Mouse (Mus musculus): ENCODE results near the gene 1700029I15Rik. TPM values are rescaled to one million over a fixed set of nuclear protein-coding genes. Genes with fewer than 3 reads are reported as not detected.

Gene 1700029I15Rik
- polyA plus RNA-seq, 1 experiment from 2014 or later: 4.0 TPM

- no peak overlapping the region for H3K27ac ChIP-seq
- peaks cover 23% of the 10 kb centered on the region; the same call in 1 of the 2 replicates for H3K4me1 ChIP-seq
- H3K4me2 ChIP-seq: no peak overlapping the region
- peaks cover 86% of the 10 kb centered on the region for H3K36me3 ChIP-seq
- H3K9me3 ChIP-seq: no peaks in the 10 kb centered on the region
- no peak overlapping the region for H3K4me3 ChIP-seq
- no peaks in the 10 kb centered on the region for H3K27me3 ChIP-seq
- 76% methylated on average over 10 of the region's 10 CpGs for WGBS
- ATAC-seq (ENCODE audit: insufficient number of reproducible peaks, insufficient read depth, low FRiP score, low TSS enrichment, low read depth): no peak
- H3K9ac ChIP-seq: no peak overlapping the region
Measured at GRCm38 (mm10) chr2:92422388-92423135, 40.2 kb downstream of the 1700029I15Rik start.

- Histone ChIP-seq H3K9ac (no peak overlapping the region), H3K36me3 (peaks cover 81% of the 10 kb centered on the region), H3K4me2 (no peak overlapping the region), H3K27ac (no peak overlapping the region), H3K4me3 (no peak overlapping the region), H3K9me3 (no peaks in the 10 kb centered on the region), H3K4me1 (peaks cover 27% of the 10 kb centered on the region), H3K27me3 (no peaks in the 10 kb centered on the region)
- no peak for ATAC-seq (ENCODE audit: insufficient number of reproducible peaks, insufficient read depth, low FRiP score, low TSS enrichment, low read depth)
- 90% methylated on average over 9 of the region's 9 CpGs for WGBS
Measured at GRCm38 (mm10) chr2:92423156-92423555, 40.8 kb downstream of the 1700029I15Rik start.

DNA sequence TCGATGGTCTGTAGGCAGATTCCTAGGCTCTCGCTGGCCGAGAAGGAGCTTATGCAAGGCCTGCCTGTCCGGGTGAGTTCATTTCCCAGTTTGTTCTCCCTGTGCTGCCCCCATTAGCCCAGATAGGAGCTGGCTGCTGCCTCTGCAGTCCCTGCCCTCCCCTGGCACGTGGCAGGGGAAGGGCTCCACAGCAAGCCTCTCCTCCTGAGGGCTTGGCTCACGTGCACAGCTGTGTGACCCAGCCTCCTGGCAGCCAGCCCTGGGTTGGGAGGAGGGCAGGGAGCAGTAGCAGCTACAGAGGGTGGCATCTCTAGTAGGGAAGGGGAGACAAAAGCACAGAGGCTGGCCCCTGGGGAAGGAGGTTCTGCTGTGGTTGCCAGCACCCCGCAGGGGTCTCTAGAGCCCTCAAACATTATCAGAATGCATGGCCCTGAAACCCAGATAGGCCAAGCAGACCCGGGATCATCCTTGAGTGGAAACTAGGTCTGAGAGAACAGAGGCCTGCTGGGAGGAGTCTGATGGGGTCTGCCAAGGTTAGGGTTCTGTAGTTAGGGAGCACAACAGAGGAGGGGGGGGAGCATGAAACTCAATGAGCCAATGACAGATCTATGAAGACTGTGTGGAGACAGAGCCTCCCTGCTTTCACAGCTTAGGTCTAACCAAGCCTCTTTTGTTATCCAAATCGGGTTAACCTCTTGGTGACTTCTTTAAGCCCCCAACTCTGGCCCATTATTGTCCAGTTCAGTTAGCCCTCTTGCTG, 41.5 kb downstream of the 1700029I15Rik start:
- Histone ChIP-seq H3K9me3 (no peaks in the 10 kb centered on the region), H3K27me3 (no peaks in the 10 kb centered on the region), H3K36me3 (peaks cover 74% of the 10 kb centered on the region), H3K4me1 (peaks cover 35% of the 10 kb centered on the region), H3K27ac (peak overlapping the region; percentile 58; the same call in 1 of the 2 replicates), H3K4me2 (no peak overlapping the region), H3K9ac (no peak overlapping the region), H3K4me3 (no peak overlapping the region)
- WGBS: 83% methylated on average over 9 of the region's 9 CpGs
- no peak; the same call in 1 of the 2 replicates for ATAC-seq (ENCODE audit: insufficient number of reproducible peaks, insufficient read depth, low FRiP score, low TSS enrichment, low read depth)

- H3K36me3 ChIP-seq: peaks cover 66% of the 10 kb centered on the region
Measured at GRCm38 (mm10) chr2:92424462-92425308, 42.3 kb downstream of the 1700029I15Rik start.

GRCm38 (mm10) chr2:92425366-92425765, 43.0 kb downstream of the 1700029I15Rik start:
- Histone ChIP-seq H3K4me1 (peaks cover 44% of the 10 kb centered on the region), H3K9ac (no peak overlapping the region), H3K4me2 (no peak overlapping the region), H3K27ac (peak overlapping the region; percentile 48; the same call in 1 of the 2 replicates), H3K27me3 (no peaks in the 10 kb centered on the region), H3K4me3 (no peak overlapping the region), H3K36me3 (peaks cover 59% of the 10 kb centered on the region), H3K9me3 (no peaks in the 10 kb centered on the region)
- no peak for ATAC-seq (ENCODE audit: insufficient number of reproducible peaks, insufficient read depth, low FRiP score, low TSS enrichment, low read depth)
- 94% methylated on average over 4 of the region's 4 CpGs for WGBS

More at GRCm38 (mm10) chr2:92424462-92425308, 42.3 kb downstream of the 1700029I15Rik start:
- H3K9ac ChIP-seq: no peak overlapping the region
- no peak overlapping the region for H3K4me2 ChIP-seq
- no peak overlapping the region for H3K4me3 ChIP-seq
- no peaks in the 10 kb centered on the region for H3K27me3 ChIP-seq
- no peak for ATAC-seq (ENCODE audit: insufficient number of reproducible peaks, insufficient read depth, low FRiP score, low TSS enrichment, low read depth)
- WGBS: 84% methylated on average over 9 of the region's 9 CpGs
- peaks cover 43% of the 10 kb centered on the region for H3K4me1 ChIP-seq
- no peaks in the 10 kb centered on the region for H3K9me3 ChIP-seq
- peak overlapping the region; percentile 58; the same call in 1 of the 2 replicates for H3K27ac ChIP-seq

DNA sequence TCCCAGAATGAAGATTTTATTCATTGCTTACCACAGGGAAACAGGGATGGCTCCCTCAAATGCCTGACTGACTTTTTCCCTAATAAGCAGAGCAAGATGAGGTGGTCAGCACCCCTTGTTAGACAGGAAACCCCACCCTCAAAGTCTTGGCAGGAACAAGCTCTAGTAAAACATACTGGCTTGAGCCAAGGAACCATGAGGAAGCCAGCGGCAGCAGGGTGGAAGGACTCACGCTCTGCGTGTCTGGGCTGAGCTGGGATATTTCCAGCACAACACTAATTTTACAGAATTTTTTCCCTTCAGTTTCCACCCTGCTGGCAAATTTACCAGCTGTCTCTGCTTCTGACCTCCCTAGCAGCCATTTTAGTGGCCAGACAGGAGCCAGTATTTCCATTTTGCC, 44.1 kb downstream of the 1700029I15Rik start:
- ATAC-seq (ENCODE audit: insufficient number of reproducible peaks, insufficient read depth, low FRiP score, low TSS enrichment, low read depth): no peak
- Histone ChIP-seq H3K36me3 (peaks cover 49% of the 10 kb centered on the region), H3K9ac (no peak overlapping the region), H3K27me3 (no peaks in the 10 kb centered on the region), H3K4me1 (peaks cover 54% of the 10 kb centered on the region), H3K27ac (peak overlapping the region; percentile 55), H3K9me3 (no peaks in the 10 kb centered on the region), H3K4me3 (no peak overlapping the region), H3K4me2 (no peak overlapping the region)
- WGBS: 90% methylated on average over 3 of the region's 3 CpGs

GRCm38 (mm10) chr2:92427882-92428281, 45.5 kb downstream of the 1700029I15Rik start:
- peak overlapping the region; percentile 71 for H3K27ac ChIP-seq
- H3K36me3 ChIP-seq: peaks cover 35% of the 10 kb centered on the region
- WGBS: 38% methylated on average over 6 of the region's 6 CpGs
- no peak overlapping the region for H3K4me2 ChIP-seq
- peak; percentile 80 for ATAC-seq (ENCODE audit: insufficient number of reproducible peaks, insufficient read depth, low FRiP score, low TSS enrichment, low read depth)
- no peak overlapping the region for H3K4me3 ChIP-seq
- H3K9ac ChIP-seq: no peak overlapping the region
- H3K4me1 ChIP-seq: peaks cover 69% of the 10 kb centered on the region
- no peaks in the 10 kb centered on the region for H3K9me3 ChIP-seq
- no peaks in the 10 kb centered on the region for H3K27me3 ChIP-seq

- Histone ChIP-seq H3K9ac (no peak overlapping the region), H3K4me1 (peaks cover 68% of the 10 kb centered on the region), H3K36me3 (peaks cover 13% of the 10 kb centered on the region), H3K4me2 (no peak overlapping the region), H3K4me3 (no peak overlapping the region), H3K9me3 (no peaks in the 10 kb centered on the region), H3K27me3 (no peaks in the 10 kb centered on the region), H3K27ac (no peak overlapping the region)
- WGBS: 74% methylated on average over 2 of the region's 2 CpGs
- ATAC-seq (ENCODE audit: insufficient number of reproducible peaks, insufficient read depth, low FRiP score, low TSS enrichment, low read depth): no peak
Measured at GRCm38 (mm10) chr2:92430089-92430488, 47.8 kb downstream of the 1700029I15Rik start.

- Histone ChIP-seq H3K27me3 (no peaks in the 10 kb centered on the region), H3K27ac (peak overlapping the region; percentile 34), H3K9me3 (no peaks in the 10 kb centered on the region), H3K4me3 (peak overlapping the region; percentile 79), H3K9ac (peak overlapping the region; percentile 61), H3K4me2 (peak overlapping the region; percentile 84), H3K4me1 (peaks cover 63% of the 10 kb centered on the region), H3K36me3 (peaks cover 6% of the 10 kb centered on the region)
- WGBS: 65% methylated on average over 21 of the region's 21 CpGs
- ATAC-seq (ENCODE audit: insufficient number of reproducible peaks, insufficient read depth, low FRiP score, low TSS enrichment, low read depth): no peak
Measured at GRCm38 (mm10) chr2:92430723-92431541, 48.6 kb downstream of the 1700029I15Rik start.

DNA sequence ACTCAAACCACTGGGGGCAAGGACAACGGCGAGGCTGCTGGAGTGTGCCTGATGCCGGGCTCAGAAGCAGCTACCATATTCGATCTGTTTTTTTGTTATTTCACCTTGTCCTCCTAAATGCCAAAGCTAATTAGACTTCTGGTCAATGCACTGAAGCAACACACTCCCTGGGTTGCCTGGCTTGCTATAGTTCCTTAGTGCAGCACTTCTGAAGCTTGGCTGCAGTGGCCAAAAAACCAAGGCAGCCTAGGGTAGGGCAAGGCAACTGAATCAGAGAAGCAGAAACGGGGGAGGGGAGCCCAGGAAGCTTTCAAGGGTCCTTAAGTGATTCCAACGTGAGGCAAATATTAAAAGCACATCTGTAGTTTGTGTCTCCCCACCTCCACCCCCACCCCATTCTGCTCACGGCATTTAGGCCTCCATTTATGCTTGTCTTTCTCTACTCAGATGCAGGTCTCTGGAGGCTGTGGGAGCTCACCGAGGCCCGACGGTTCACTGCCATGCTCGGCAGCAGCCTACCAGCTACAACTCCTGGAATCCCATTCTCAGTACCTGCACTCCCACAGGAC, 49.4 kb downstream of the 1700029I15Rik start:
- no peaks in the 10 kb centered on the region for H3K36me3 ChIP-seq
- peak overlapping the region; percentile 34 for H3K27ac ChIP-seq
- 34% methylated on average over 11 of the region's 11 CpGs for whole genome bisulfite sequencing
- no peaks in the 10 kb centered on the region for H3K9me3 ChIP-seq
- no peak for ATAC-seq (ENCODE audit: insufficient number of reproducible peaks, insufficient read depth, low FRiP score, low TSS enrichment, low read depth)
- H3K27me3 ChIP-seq: no peaks in the 10 kb centered on the region
- H3K4me2 ChIP-seq: peak overlapping the region; percentile 84
- H3K4me1 ChIP-seq: peaks cover 60% of the 10 kb centered on the region
- peak overlapping the region; percentile 61 for H3K9ac ChIP-seq
- H3K4me3 ChIP-seq: peak overlapping the region; percentile 79
